Mouse (Mus musculus) lung, postnatal 0 days (tissue): Measurements from ENCODE around the gene Gbx1.

Source experiments
- CTCF ChIP-seq: IDR thresholded peaks from 2 replicates; pipeline ENCODE4 v1.5.1; 2016; ENCODE audit warnings: antibody characterized with exemption, mild to moderate bottlenecking
- EP300 ChIP-seq: IDR thresholded peaks from 2 replicates; pipeline ENCODE4 v1.6.1; 2016; ENCODE audit warnings: antibody characterized with exemption, mild to moderate bottlenecking, control low read depth

DNA sequence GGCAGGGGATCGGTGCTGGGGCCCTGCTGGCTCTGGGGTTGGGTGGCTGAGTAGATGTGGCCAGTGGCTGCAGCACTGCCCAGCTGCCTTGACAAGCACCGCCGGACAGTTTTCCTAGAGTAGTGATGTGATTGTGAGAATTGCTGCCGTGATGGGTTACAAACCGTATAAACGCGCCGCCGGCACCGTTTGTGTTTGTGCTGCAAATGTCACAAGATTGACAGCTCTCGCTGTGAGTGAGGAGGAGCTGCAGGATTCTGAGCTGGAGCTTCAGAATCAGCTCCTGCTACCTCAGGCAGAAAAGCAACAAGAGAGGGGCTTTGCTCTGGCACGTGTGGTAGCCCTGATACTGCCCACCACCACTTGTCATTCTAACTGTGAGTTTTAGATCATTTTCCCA, 60.2 kb downstream of the Gbx1 start:
- no peak for TF ChIP-seq EP300
- TF ChIP-seq CTCF, result no peak
